Mouse (Mus musculus) adrenal gland, postnatal 14 days (tissue): Measurements from ENCODE around the gene Igsf3. TPM values are rescaled to one million over a fixed set of nuclear protein-coding genes. Genes with fewer than 3 reads are reported as not detected.

Experiments
- DNase-seq: peaks from one replicate; pipeline ENCODE4 v3.0.0; 2021; ENCODE audit warnings: mixed read lengths
- total RNA-seq: library from RNA; stranded (reverse); gene quantifications from 2 replicates; pipeline ENCODE4 v1.2.3, GENCODE M21; 2021

The Igsf3 gene
- total RNA-seq, 1 experiment from 2014 or later, result 5.1 TPM

- peak; percentile 77 for DNase-seq
Observed at GRCm38 (mm10) chr3:101372345-101372980, 4.4 kb upstream of the Igsf3 start.

GRCm38 (mm10) chr3:101377256-101378024 lies 557 bp downstream of the Igsf3 start:
- no peak for DNase-seq

GRCm38 (mm10) chr3:101378102-101378501 lies 1.2 kb downstream of the Igsf3 start:
- DNase-seq, result peak; percentile 27

- peak; percentile 60 for DNase-seq
Observed at GRCm38 (mm10) chr3:101379789-101380188, 2.9 kb downstream of the Igsf3 start.

GRCm38 (mm10) chr3:101381691-101382090 lies 4.8 kb downstream of the Igsf3 start:
- DNase-seq, result no peak

- DNase-seq, result no peak
Observed at GRCm38 (mm10) chr3:101382751-101383150, 5.9 kb downstream of the Igsf3 start.

GRCm38 (mm10) chr3:101386430-101387016 lies 9.6 kb downstream of the Igsf3 start:
- no peak for DNase-seq

GRCm38 (mm10) chr3:101387849-101388248 lies 11.0 kb downstream of the Igsf3 start:
- no peak for DNase-seq

- no peak for DNase-seq
Observed at GRCm38 (mm10) chr3:101389566-101389965, 12.7 kb downstream of the Igsf3 start.

- DNase-seq, result no peak
Observed at GRCm38 (mm10) chr3:101390472-101390871, 13.6 kb downstream of the Igsf3 start.

GRCm38 (mm10) chr3:101391991-101392390 lies 15.1 kb downstream of the Igsf3 start:
- DNase-seq, result no peak

GRCm38 (mm10) chr3:101393103-101393644 lies 16.3 kb downstream of the Igsf3 start:
- DNase-seq, result no peak

GRCm38 (mm10) chr3:101393659-101394539 lies 17.0 kb downstream of the Igsf3 start:
- DNase-seq, result no peak

- DNase-seq, result no peak
Observed at GRCm38 (mm10) chr3:101395341-101395740, 18.5 kb downstream of the Igsf3 start.

- no peak for DNase-seq
Observed at GRCm38 (mm10) chr3:101396061-101396460, 19.2 kb downstream of the Igsf3 start.

- DNase-seq, result no peak
Observed at GRCm38 (mm10) chr3:101396726-101397263, 19.9 kb downstream of the Igsf3 start.

GRCm38 (mm10) chr3:101397422-101397821 lies 20.5 kb downstream of the Igsf3 start:
- no peak for DNase-seq

- DNase-seq, result peak; percentile 69
Observed at GRCm38 (mm10) chr3:101398071-101398786, 21.3 kb downstream of the Igsf3 start.

- peak; percentile 29 for DNase-seq
Observed at GRCm38 (mm10) chr3:101398877-101399276, 22.0 kb downstream of the Igsf3 start.

GRCm38 (mm10) chr3:101401501-101401900 lies 24.6 kb downstream of the Igsf3 start:
- DNase-seq, result peak; percentile 20
